Mouse (Mus musculus): ENCODE measurements around the gene Dhx57.

- TF ChIP-seq POLR2A (IDR thresholded peaks at IDR 0.05; ENCODE audit: borderline replicate concordance, insufficient read depth, low read length) (no peak), CTCF (IDR thresholded peaks at IDR 0.05; ENCODE audit: borderline replicate concordance, insufficient read depth, low read depth, low read length) (peak; percentile 37; the same call in 1 of the 2 replicates)
These were observed 97.2 kb downstream of the Dhx57 start for GRCm38 (mm10) chr17:80193075-80193474.

Measured in cerebellum, adult 2 months (tissue).